Mouse (Mus musculus) neutrophil, adult 83 days (primary cell): Measurements from ENCODE around the gene Tmem97. TPM values are rescaled to one million over a fixed set of nuclear protein-coding genes. Genes with fewer than 3 reads are reported as not detected.

ENCODE experiments used
- total RNA-seq, 2 experiments: library from RNA; stranded (reverse); gene quantifications; one replicate each; pipeline ENCODE4 v1.2.4; 2023

The Tmem97 gene
- total RNA-seq: 10 to 100 TPM; 11.5 to 11.6 TPM

GRCm38 (mm10) chr11:78550168-78551058, at the start of gene Tmem97:
Tmem97 (minus strand) TSS chr11:78550777.

DNA sequence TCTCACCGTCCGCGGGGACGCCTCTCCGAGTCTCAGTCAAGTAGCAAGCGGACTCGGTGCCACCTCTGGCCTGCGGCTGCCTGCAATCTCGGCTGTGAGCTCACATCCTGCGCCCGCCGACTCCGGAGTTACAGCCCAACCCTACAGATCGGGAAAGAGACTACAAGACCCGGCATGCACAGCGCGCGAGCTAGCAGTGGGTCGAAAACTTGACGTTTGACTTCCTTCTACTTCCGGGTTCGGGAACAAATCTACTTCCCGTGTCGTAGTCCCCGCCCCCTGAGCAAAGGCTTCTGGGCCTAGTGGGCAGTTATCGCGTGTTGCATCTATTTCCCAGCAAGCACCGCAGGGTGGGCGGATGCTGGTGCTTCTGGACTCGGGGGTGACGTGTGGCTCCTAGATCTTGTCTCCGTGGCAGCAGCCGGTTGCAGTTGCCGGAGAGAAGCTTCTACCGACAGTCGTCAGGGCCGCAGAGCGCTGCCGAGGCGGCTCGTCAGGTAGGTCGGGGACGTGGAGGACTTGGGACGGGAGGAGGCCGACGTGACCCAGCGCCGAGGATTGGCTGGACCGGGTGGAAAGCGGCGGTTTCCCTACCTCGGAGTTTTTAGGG, 14.4 kb downstream of the Tmem97 start, which contains the start of the genes Tnfaip1 and Ift20:
Gene Tnfaip1 (minus strand): TSS at position 253 of the 610 bp plus-strand sequence.
Gene Ift20 (plus strand): TSS at position 282 of the 610 bp plus-strand sequence.

GRCm38 (mm10) chr11:78512025-78512957, 38.3 kb downstream of the Tmem97 start, which contains the start of the genes Tmem199 and Poldip2:
Tmem199 (minus strand) TSS chr11:78512172.
Poldip2 (plus strand) TSS chr11:78512193.

GRCm38 (mm10) chr11:78502909-78503650, 47.5 kb downstream of the Tmem97 start, which contains the start of gene Sebox:
Sebox (plus strand) TSS chr11:78503447.

GRCm38 (mm10) chr11:78499004-78499403, 51.6 kb downstream of the Tmem97 start, which contains the start of gene Vtn:
Vtn (plus strand) TSS chr11:78499091.

GRCm38 (mm10) chr11:78497544-78498522, 52.7 kb downstream of the Tmem97 start, which contains the start of gene Sarm1:
Sarm1 (minus strand) TSS chr11:78497754.

Other genes starting within 250 kb of the Tmem97 start
- gene Spag5, start 249.2 kb downstream of the Tmem97 start, total RNA-seq: 10 to 100 TPM; 61.7 to 63.1 TPM
- 1 to 10 TPM; 2.6 to 3.6 TPM for gene Aldoc, start 227.8 kb downstream of the Tmem97 start, total RNA-seq
- 10 to 100 TPM; 37.7 to 40.2 TPM for gene Pigs, start 222.4 kb downstream of the Tmem97 start, total RNA-seq
- 100 to 1,000 TPM; 106 to 112 TPM for gene Unc119, start 207.3 kb downstream of the Tmem97 start, total RNA-seq
- gene Foxn1, start 164.2 kb downstream of the Tmem97 start, total RNA-seq: under 1 TPM in 1 of 2 experiments, not detected in 1; 0.15 TPM
- gene Slc13a2, start 128.6 kb downstream of the Tmem97 start, total RNA-seq: under 1 TPM in 1 of 2 experiments, not detected in 1; 0.22 TPM
- gene Slc46a1, start 85.1 kb downstream of the Tmem97 start, total RNA-seq: 1 to 10 TPM in 1 of 2 experiments, under 1 TPM in 1; 0.79 to 2.1 TPM
- gene Sarm1, start 53.0 kb downstream of the Tmem97 start, total RNA-seq: under 1 TPM; 0.29 to 0.35 TPM
- not detected for gene Vtn, start 51.7 kb downstream of the Tmem97 start, total RNA-seq
- not detected for gene Sebox, start 47.3 kb downstream of the Tmem97 start, total RNA-seq
- gene Tmem199, start 38.6 kb downstream of the Tmem97 start, total RNA-seq: 1 to 10 TPM; 8.0 to 9.7 TPM
- 10 to 100 TPM; 20.7 to 23.2 TPM for gene Poldip2, start 38.6 kb downstream of the Tmem97 start, total RNA-seq
- 1 to 10 TPM; 5.8 to 7.1 TPM for gene Tnfaip1, start 14.4 kb downstream of the Tmem97 start, total RNA-seq
- 10 to 100 TPM; 30.1 to 31.4 TPM for gene Ift20, start 14.4 kb downstream of the Tmem97 start, total RNA-seq
- 10 to 100 TPM; 12.9 to 15.8 TPM for gene Nlk, start 146.6 kb upstream of the Tmem97 start, total RNA-seq
- gene Ccnq, start 201.0 kb upstream of the Tmem97 start, total RNA-seq: 1 to 10 TPM; 5.6 to 9.8 TPM